Mouse (Mus musculus): ENCODE measurements around the gene Gm4871.

DNA sequence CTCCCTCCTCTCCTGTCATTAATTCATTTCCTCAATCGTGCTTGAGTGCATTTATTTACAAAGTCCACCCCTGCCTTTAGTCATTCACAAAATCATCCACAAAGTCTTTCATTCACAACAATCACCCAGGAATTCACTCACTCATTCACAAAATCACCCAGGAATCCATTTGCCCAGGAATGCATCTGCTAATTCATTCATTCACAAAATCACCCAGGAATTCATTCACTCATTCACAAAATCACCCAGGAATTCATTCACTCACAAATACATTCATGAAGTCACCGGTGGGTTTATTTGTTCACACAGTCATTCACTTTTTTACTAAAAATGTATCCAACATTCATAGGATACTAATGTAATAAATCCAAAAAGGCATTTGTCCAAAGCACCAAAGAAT lies 42.5 kb downstream of the Gm4871 start:
- no peak for TF ChIP-seq GATA1 (IDR thresholded peaks at IDR 0.05; ENCODE audit: borderline replicate concordance, low read length)
- no peak for TF ChIP-seq FLI1 (IDR thresholded peaks at IDR 0.05; ENCODE audit: low read length)
